Mouse (Mus musculus) thymus, adult 2 months (tissue): ENCODE data around the gene Pcna. TPM values are rescaled to one million over a fixed set of nuclear protein-coding genes. Genes with fewer than 3 reads are reported as not detected.

ENCODE experiments used
- DNase-seq: peaks from one replicate; pipeline ENCODE4 v3.0.0; 2021
- H3K27ac ChIP-seq: fragments of 200-500 bp; 2 replicates; pipeline ENCODE4 v1.5.1; 2012; ENCODE audit warnings: low read length, control low read depth; ENCODE audit not compliant: control insufficient read depth, insufficient read depth
- H3K27me3 ChIP-seq: fragments of 200-500 bp; 2 replicates; pipeline ENCODE4 v1.6.1; 2012; ENCODE audit warnings: mild to moderate bottlenecking, low read length, moderate library complexity, mixed read lengths; ENCODE audit not compliant: control insufficient read depth, insufficient read depth
- H3K36me3 ChIP-seq: fragments of 200-500 bp; 2 replicates; pipeline ENCODE4 v1.6.1; 2012; ENCODE audit warnings: mild to moderate bottlenecking, low read length, moderate library complexity; ENCODE audit not compliant: control insufficient read depth, insufficient read depth
- H3K4me1 ChIP-seq: fragments of 200-500 bp; replicated peaks from 2 replicates; pipeline ENCODE4 v1.6.1; 2012; ENCODE audit warnings: low read length; ENCODE audit not compliant: control insufficient read depth, insufficient read depth
- H3K4me3 ChIP-seq: fragments of 200-500 bp; 2 replicates; pipeline ENCODE4 v1.5.1; 2012; ENCODE audit warnings: mild to moderate bottlenecking, low read length, control low read depth, moderate library complexity; ENCODE audit not compliant: control insufficient read depth, insufficient read depth
- CTCF ChIP-seq: fragments of 200-500 bp; IDR thresholded peaks from 2 replicates; pipeline ENCODE4 v1.5.1; 2012; ENCODE audit warnings: mild to moderate bottlenecking, control low read depth, low read length, moderate library complexity, borderline replicate concordance; ENCODE audit not compliant: control insufficient read depth, poor library complexity, insufficient read depth; ENCODE audit errors: extremely low read depth
- POLR2A ChIP-seq: fragments of 200-500 bp; IDR thresholded peaks from 2 replicates; pipeline ENCODE4 v1.6.1; 2012; ENCODE audit warnings: mild to moderate bottlenecking, low read length, control low read depth, moderate library complexity; ENCODE audit not compliant: control insufficient read depth, poor library complexity, insufficient read depth; ENCODE audit errors: extremely low read depth
- WGBS: fragments of 180-500 bp; shearing (Covaris S2); methylation state at CpG from one replicate; pipeline ENCODE4 v1.1.7; 2018; 5-methylcytosine and 5-hydroxymethylcytosine counted together
- polyA plus RNA-seq: library from polyadenylated mRNA; depleted of rRNA; stranded (reverse); fragments of >200 nt; gene quantifications from 2 replicates; pipeline ENCODE4 v1.2.3, GENCODE M21; 2012

Gene Pcna
- polyA plus RNA-seq, 1 experiment = 382 TPM

DNA sequence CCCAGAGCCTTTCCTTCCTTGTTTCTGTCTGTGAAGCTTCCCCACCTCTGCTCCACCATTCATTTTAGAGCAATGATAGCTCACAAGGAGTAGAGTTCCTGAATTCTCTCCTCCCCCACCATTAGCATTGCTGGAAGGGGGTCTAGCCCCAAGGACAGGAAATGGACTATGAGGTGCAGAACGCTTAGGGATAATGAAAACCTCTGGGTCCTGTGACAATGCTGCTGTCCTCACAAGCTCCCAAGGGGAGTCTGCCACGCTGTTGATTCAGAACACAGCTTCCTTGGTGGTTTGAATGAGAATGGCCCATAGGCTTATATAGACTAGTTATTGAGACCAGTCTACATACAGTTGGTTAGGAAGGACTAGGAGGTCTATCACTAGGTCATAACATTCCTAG, 17.8 kb downstream of the Pcna start:
- Histone ChIP-seq H3K4me1 (peaks cover 2% of the 10 kb centered on the region), H3K27ac (no peak overlapping the region), H3K27me3 (no peaks in the 10 kb centered on the region), H3K4me3 (no peak overlapping the region), H3K36me3 (no peaks in the 10 kb centered on the region)
- TF ChIP-seq POLR2A (no peak), CTCF (no peak)
- WGBS = 72% methylated on average over 2 of the region's 2 CpGs
- no peak for DNase-seq

- WGBS = 88% methylated on average over 16 of the region's 16 CpGs
Observed at GRCm38 (mm10) chr2:132233985-132234765, 18.9 kb downstream of the Pcna start.

DNA sequence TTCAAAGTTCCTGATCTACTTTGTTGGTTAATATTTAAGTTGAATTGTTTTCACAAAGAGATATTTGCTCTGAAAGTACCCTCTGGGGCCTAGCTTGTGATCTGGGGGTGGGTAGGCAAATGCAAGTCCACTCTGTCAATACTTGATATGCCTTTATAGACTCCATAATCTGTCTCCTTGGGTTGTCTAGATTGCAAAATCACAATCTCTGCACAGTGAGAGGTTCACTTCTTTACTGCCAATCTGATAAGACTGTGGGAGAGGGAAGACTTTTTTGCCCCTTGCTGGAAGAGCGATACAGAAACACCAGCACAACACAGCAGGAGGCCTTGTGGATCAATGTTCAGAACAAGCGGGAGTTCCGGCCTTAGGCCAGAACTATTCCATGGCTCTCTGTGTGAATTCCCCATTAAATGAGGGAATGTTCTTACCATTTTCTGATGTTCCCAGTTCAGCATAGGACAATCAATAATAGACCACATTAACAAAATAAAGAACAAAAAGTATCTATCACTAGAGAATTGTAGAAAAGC, 20.6 kb downstream of the Pcna start:
- no peaks in the 10 kb centered on the region for H3K36me3 ChIP-seq
- H3K4me1 ChIP-seq = peaks cover 8% of the 10 kb centered on the region
- no peak overlapping the region for H3K27ac ChIP-seq
- H3K27me3 ChIP-seq = no peaks in the 10 kb centered on the region
- TF ChIP-seq CTCF = no peak
- TF ChIP-seq POLR2A = no peak
- no peak for DNase-seq
- WGBS = 95% methylated on average over 3 of the region's 3 CpGs
- no peak overlapping the region for H3K4me3 ChIP-seq

More at GRCm38 (mm10) chr2:132233985-132234765, 18.9 kb downstream of the Pcna start:
- no peak for DNase-seq
- Histone ChIP-seq H3K4me3 (no peak overlapping the region), H3K27ac (no peak overlapping the region), H3K36me3 (no peaks in the 10 kb centered on the region), H3K27me3 (no peaks in the 10 kb centered on the region), H3K4me1 (peaks cover 8% of the 10 kb centered on the region)
- TF ChIP-seq POLR2A = no peak
- no peak for TF ChIP-seq CTCF

DNA sequence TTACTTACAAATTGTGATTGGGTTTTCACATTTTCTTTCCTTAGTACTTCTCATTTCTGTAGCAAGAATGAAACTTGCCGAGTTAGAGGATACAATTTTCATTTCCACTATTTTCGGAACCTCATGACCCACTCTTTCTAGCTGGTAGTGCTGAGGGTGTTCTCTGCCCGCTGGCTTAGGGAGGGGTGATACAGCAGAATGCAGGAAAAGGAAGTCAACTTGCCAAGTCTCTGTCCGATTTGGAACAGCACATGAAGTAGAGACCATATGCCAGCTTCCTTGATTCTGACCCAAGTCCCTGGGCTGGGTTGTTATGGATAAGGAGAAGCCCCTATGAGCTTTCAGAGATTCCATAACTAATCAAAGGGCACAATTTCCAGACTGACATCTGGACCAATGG, 28.8 kb downstream of the Pcna start:
- 71% methylated on average over 4 of the region's 4 CpGs for WGBS
- DNase-seq = no peak
- H3K4me3 ChIP-seq = no peak overlapping the region

DNA sequence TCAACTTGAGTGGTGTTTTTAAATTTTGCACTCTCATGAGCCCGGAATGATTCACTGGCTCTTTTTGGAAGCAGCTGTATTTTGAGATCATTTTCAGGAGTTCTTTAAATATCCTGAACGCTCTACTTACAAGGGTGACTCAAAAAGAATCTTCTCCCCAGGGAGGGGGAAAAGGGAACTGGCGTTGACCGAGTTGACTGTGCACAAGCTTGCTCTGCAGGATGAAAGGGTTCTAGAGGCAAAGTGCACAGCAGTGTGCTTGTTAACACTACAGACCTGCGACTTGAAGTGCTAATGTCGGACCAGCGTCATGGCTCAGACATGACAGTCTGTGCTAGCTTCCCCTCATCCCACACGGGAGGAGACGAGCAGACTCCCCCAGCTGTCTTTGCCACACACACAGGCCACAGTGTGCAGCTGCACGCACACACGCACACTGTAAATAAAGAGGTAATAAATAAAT, 31.5 kb downstream of the Pcna start:
- Histone ChIP-seq H3K4me1 (no peaks in the 10 kb centered on the region), H3K27ac (no peak overlapping the region), H3K27me3 (no peaks in the 10 kb centered on the region), H3K36me3 (no peaks in the 10 kb centered on the region), H3K4me3 (no peak overlapping the region)
- no peak for TF ChIP-seq POLR2A
- no peak for TF ChIP-seq CTCF
- 79% methylated on average over 11 of the region's 11 CpGs for WGBS
- DNase-seq = no peak

More for the DNA sequence above, 28.8 kb downstream of the Pcna start:
- TF ChIP-seq POLR2A (no peak), CTCF (no peak)
- Histone ChIP-seq H3K4me1 (no peaks in the 10 kb centered on the region), H3K27ac (no peak overlapping the region), H3K36me3 (no peaks in the 10 kb centered on the region), H3K27me3 (no peaks in the 10 kb centered on the region)

GRCm38 (mm10) chr2:132211995-132212656, 41.0 kb downstream of the Pcna start:
- H3K4me3 ChIP-seq = no peak overlapping the region
- WGBS = 86% methylated on average over 5 of the region's 5 CpGs
- no peak for DNase-seq
- TF ChIP-seq POLR2A = no peak
- no peak for TF ChIP-seq CTCF
- H3K4me1 ChIP-seq = no peaks in the 10 kb centered on the region
- H3K36me3 ChIP-seq = no peaks in the 10 kb centered on the region
- no peak overlapping the region for H3K27ac ChIP-seq
- H3K27me3 ChIP-seq = no peaks in the 10 kb centered on the region
